In the genomic region with DNA sequence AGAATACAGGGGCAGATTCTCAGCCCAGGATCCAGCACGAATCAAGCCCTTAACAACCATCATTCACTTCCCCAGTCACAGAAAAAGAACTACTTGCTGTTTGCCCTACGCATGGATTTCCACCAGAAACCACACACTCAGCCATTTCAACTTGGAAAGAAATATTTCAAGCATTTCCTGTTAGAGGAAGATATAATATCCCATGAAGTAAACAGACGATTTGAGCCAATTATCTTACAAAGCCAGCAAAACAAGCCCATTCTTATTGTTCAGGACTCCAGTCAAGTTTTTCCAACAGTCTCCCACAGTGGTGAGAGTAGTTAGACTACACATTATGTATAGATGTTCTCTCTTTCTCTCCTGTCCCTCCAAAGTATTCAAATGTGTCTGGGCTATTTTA, we compare ENCODE assay signal across 18 mouse cellular contexts.
DNase-seq lines count a peak whose midpoint lies in the region; ATAC-seq and TF ChIP-seq lines count a peak whose summit lies in the region.
"Had no signal": no experiment of that assay in that cellular context is flagged by ENCODE, and none has a peak within 500 bp of the region (broad histone marks: within the 10 kb centered on the region; RNA-seq: fewer than 3 reads in every experiment).

No protein-coding gene starts in this region.

- H3K36me3 ChIP-seq in heart, embryonic 13.5 days, result no peaks in the 10 kb centered on the region
- H3K36me3 ChIP-seq in lung, embryonic 15.5 days, result no peaks in the 10 kb centered on the region
- no peaks in the 10 kb centered on the region for H3K36me3 ChIP-seq in embryonic facial prominence, embryonic 14.5 days (ENCODE audit: control insufficient read depth, insufficient read depth, low read length)
- H3K36me3 ChIP-seq in small intestine, adult 2 months (ENCODE audit: control insufficient read depth, insufficient read depth, low read length), result no peaks in the 10 kb centered on the region
- H3K36me3 ChIP-seq: G1E; hindbrain, embryonic 15.5 days; liver, embryonic 13.5 days; midbrain, embryonic 15.5 days; neural tube, embryonic 12.5 days had no signal

- no peak overlapping the region for H3K4me3 ChIP-seq in heart, embryonic 13.5 days
- no peak overlapping the region for H3K4me3 ChIP-seq in lung, embryonic 15.5 days
- no peak overlapping the region for H3K4me3 ChIP-seq in embryonic facial prominence, embryonic 14.5 days (ENCODE audit: low read depth, low read length)
- H3K4me3 ChIP-seq in small intestine, adult 2 months (ENCODE audit: low read depth, low read length), result no peak overlapping the region
- H3K4me3 ChIP-seq: hindbrain, embryonic 15.5 days; liver, embryonic 13.5 days; midbrain, embryonic 15.5 days; neural tube, embryonic 12.5 days had no signal

- peaks cover 5% of the 10 kb centered on the region; the same call in 1 of the 2 replicates for H3K4me1 ChIP-seq in heart, embryonic 13.5 days
- H3K4me1 ChIP-seq in lung, embryonic 15.5 days, result 0 out of 2 replicates have a peak, but pooled peaks cover 16% of the 10 kb centered on the region
- peaks cover 26% of the 10 kb centered on the region for H3K4me1 ChIP-seq in embryonic facial prominence, embryonic 14.5 days (ENCODE audit: control insufficient read depth, insufficient read depth, low read length)
- no peaks in the 10 kb centered on the region for H3K4me1 ChIP-seq in small intestine, adult 2 months (ENCODE audit: control insufficient read depth, insufficient read depth, insufficient read length, low read length)
- H3K4me1 ChIP-seq: hindbrain, embryonic 15.5 days; liver, embryonic 13.5 days; midbrain, embryonic 15.5 days; neural tube, embryonic 12.5 days had no signal

- 49% methylated on average over 3 of the region's 3 CpGs for WGBS in heart, embryonic 13.5 days
- WGBS in lung, embryonic 15.5 days, result 15% methylated on average over 3 of the region's 3 CpGs
- WGBS in embryonic facial prominence, embryonic 14.5 days, result 22% methylated on average over 3 of the region's 3 CpGs
- 66% methylated on average over 3 of the region's 3 CpGs for WGBS in small intestine, adult 2 months

- no peaks in the 10 kb centered on the region for H3K9me3 ChIP-seq in heart, embryonic 13.5 days
- H3K9me3 ChIP-seq in lung, embryonic 15.5 days, result no peaks in the 10 kb centered on the region
- H3K9me3 ChIP-seq in embryonic facial prominence, embryonic 14.5 days (ENCODE audit: control insufficient read depth, low read length), result no peaks in the 10 kb centered on the region
- H3K9me3 ChIP-seq: hindbrain, embryonic 15.5 days; liver, embryonic 13.5 days; midbrain, embryonic 15.5 days; neural tube, embryonic 12.5 days had no signal

- no peak overlapping the region for H3K9ac ChIP-seq in heart, embryonic 13.5 days
- no peak overlapping the region for H3K9ac ChIP-seq in lung, embryonic 15.5 days
- H3K9ac ChIP-seq in embryonic facial prominence, embryonic 14.5 days (ENCODE audit: low read depth, low read length), result no peak overlapping the region
- H3K9ac ChIP-seq: hindbrain, embryonic 15.5 days; liver, embryonic 13.5 days; midbrain, embryonic 15.5 days; neural tube, embryonic 12.5 days had no signal

- intact Hi-C loops in heart, postnatal 14 days (cut with DNase I), result no loop called here

- no peak overlapping the region for H3K4me2 ChIP-seq in heart, embryonic 13.5 days
- no peak overlapping the region for H3K4me2 ChIP-seq in lung, embryonic 15.5 days
- H3K4me2 ChIP-seq in embryonic facial prominence, embryonic 14.5 days (ENCODE audit: low read depth, low read length), result no peak overlapping the region
- H3K4me2 ChIP-seq: hindbrain, embryonic 15.5 days; liver, embryonic 13.5 days; midbrain, embryonic 15.5 days; neural tube, embryonic 12.5 days had no signal

- TF ChIP-seq CTCF in small intestine, adult 2 months (IDR thresholded peaks at IDR 0.05; ENCODE audit: extremely low read depth, insufficient read length, insufficient replicate concordance, low read depth, low read length), result no peak

- peak overlapping the region; percentile 5; the same call in 1 of the 2 replicates for H3K27ac ChIP-seq in heart, embryonic 13.5 days (replicated peaks)
- H3K27ac ChIP-seq in lung, embryonic 15.5 days, result peak overlapping the region; percentile 67
- H3K27ac ChIP-seq in embryonic facial prominence, embryonic 14.5 days (replicated peaks; ENCODE audit: low read depth, low read length), result peak overlapping the region; percentile 67
- H3K27ac ChIP-seq in small intestine, adult 2 months (ENCODE audit: insufficient read depth, low read depth, low read length), result peak overlapping the region; percentile 22; the same call in 1 of the 2 replicates
- H3K27ac ChIP-seq: hindbrain, embryonic 15.5 days; liver, embryonic 13.5 days; midbrain, embryonic 15.5 days; neural tube, embryonic 12.5 days had no signal

- DNase-seq in heart, postnatal 14 days, result no peak
- no peak for DNase-seq in lung, adult 18-20 months
- peak; percentile 79 for DNase-seq in embryonic facial prominence, embryonic 14.5 days (ENCODE audit: low spot score)
- DNase-seq in neural tube, embryonic 10.5 days (ENCODE audit: extremely low spot score, low spot score), result no peak
- DNase-seq in frontal cortex, adult 2 months (ENCODE audit: extremely low spot score in 1 of 2, low spot score in 1 of 2), result no peak
- DNase-seq: adrenal gland, postnatal 10 days; cerebellum, adult 2 months; gastrocnemius, postnatal 25 days; left cerebral cortex, postnatal 4 days; liver, embryonic 13.5 days; thymus, adult 18-20 months had no signal

- H3K27me3 ChIP-seq in heart, embryonic 13.5 days (replicated peaks), result no peaks in the 10 kb centered on the region
- H3K27me3 ChIP-seq in lung, embryonic 15.5 days, result no peaks in the 10 kb centered on the region
- H3K27me3 ChIP-seq in embryonic facial prominence, embryonic 14.5 days (replicated peaks; ENCODE audit: control insufficient read depth, insufficient read depth, low read length), result no peaks in the 10 kb centered on the region
- no peaks in the 10 kb centered on the region for H3K27me3 ChIP-seq in small intestine, adult 2 months (ENCODE audit: control insufficient read depth, insufficient read depth, low read length)
- H3K27me3 ChIP-seq: hindbrain, embryonic 15.5 days; liver, embryonic 13.5 days; midbrain, embryonic 15.5 days; neural tube, embryonic 12.5 days had no signal

- no peak for ATAC-seq in heart, embryonic 13.5 days (ENCODE audit: extremely low read depth, insufficient number of reproducible peaks, low FRiP score, low TSS enrichment)
- peak; percentile 50; the same call in 1 of the 2 replicates for ATAC-seq in lung, embryonic 15.5 days (ENCODE audit: borderline replicate concordance, extremely low read depth, low FRiP score, low TSS enrichment)
- ATAC-seq in embryonic facial prominence, embryonic 14.5 days (ENCODE audit: low read depth), result peak; percentile 22; the same call in 1 of the 2 replicates
- ATAC-seq: midbrain, embryonic 15.5 days had no signal

- TF ChIP-seq POLR2A in small intestine, adult 2 months (IDR thresholded peaks at IDR 0.05; ENCODE audit: low read depth, low read length), result no peak

Comparison
In these comparisons a context has a peak if more than half of its experiments do, and no peak if none do; other contexts are left out.
1. H3K27ac ChIP-seq: peak in every context shown above with its lines; median percentile 67 in lung, embryonic 15.5 days; 67 in embryonic facial prominence, embryonic 14.5 days; 22 in small intestine, adult 2 months; 5 in heart, embryonic 13.5 days.